Mouse (Mus musculus): ENCODE data around the gene Fxyd2. TPM values are rescaled to one million over a fixed set of nuclear protein-coding genes. Genes with fewer than 3 reads are reported as not detected.

The Fxyd2 gene
- polyA plus RNA-seq, 1 experiment from 2014 or later: 2,959 TPM

- no peak overlapping the region for H3K27ac ChIP-seq
- no peak for TF ChIP-seq CTCF (IDR thresholded peaks at IDR 0.05; ENCODE audit: low read depth)
- no peaks in the 10 kb centered on the region; the same call in 1 of the 2 replicates for H3K27me3 ChIP-seq (ENCODE audit: insufficient read depth, low read length)
- no peaks in the 10 kb centered on the region for H3K4me1 ChIP-seq (replicated peaks; ENCODE audit: insufficient read depth, low read length)
- no peak overlapping the region for H3K4me3 ChIP-seq (replicated peaks; ENCODE audit: low read depth, low read length)
- ATAC-seq (replicated peaks; ENCODE audit: low FRiP score, low read depth) (no peak), DNase-seq (ENCODE audit: low spot score) (no peak)
- no peak overlapping the region for H3K4me2 ChIP-seq (ENCODE audit: low read length)
- 74% methylated on average over 4 of the region's 4 CpGs for WGBS
- no peaks in the 10 kb centered on the region for H3K9me3 ChIP-seq (replicated peaks; ENCODE audit: low read length)
- no peak overlapping the region for H3K9ac ChIP-seq (ENCODE audit: low read depth, low read length)
- no peaks in the 10 kb centered on the region for H3K36me3 ChIP-seq (ENCODE audit: insufficient read depth, low read length)
Measured at GRCm38 (mm10) chr9:45439025-45439424, 39.6 kb downstream of the Fxyd2 start.

- no peak for DNase-seq (ENCODE audit: low spot score)
- H3K4me3 ChIP-seq (replicated peaks; ENCODE audit: low read depth, low read length): no peak overlapping the region
- H3K27ac ChIP-seq: no peak overlapping the region
- TF ChIP-seq CTCF (IDR thresholded peaks at IDR 0.05; ENCODE audit: low read depth): no peak
- 74% methylated on average over 16 of the region's 16 CpGs for WGBS
- no peaks in the 10 kb centered on the region for H3K36me3 ChIP-seq (ENCODE audit: insufficient read depth, low read length)
- no peak for ATAC-seq (replicated peaks; ENCODE audit: low FRiP score, low read depth)
- H3K4me2 ChIP-seq (ENCODE audit: low read length): no peak overlapping the region
- no peak overlapping the region for H3K9ac ChIP-seq (ENCODE audit: low read depth, low read length)
- H3K9me3 ChIP-seq (replicated peaks; ENCODE audit: low read length): no peaks in the 10 kb centered on the region
- H3K27me3 ChIP-seq (ENCODE audit: insufficient read depth, low read length): no peaks in the 10 kb centered on the region
- H3K4me1 ChIP-seq (replicated peaks; ENCODE audit: insufficient read depth, low read length): no peaks in the 10 kb centered on the region
Measured at GRCm38 (mm10) chr9:45440083-45440784, 40.8 kb downstream of the Fxyd2 start.

GRCm38 (mm10) chr9:45444251-45444798, 44.9 kb downstream of the Fxyd2 start:
- no peak for TF ChIP-seq CTCF (IDR thresholded peaks at IDR 0.05; ENCODE audit: low read depth)
- Histone ChIP-seq H3K9me3 (replicated peaks; ENCODE audit: low read length) (no peaks in the 10 kb centered on the region), H3K4me2 (ENCODE audit: low read length) (no peak overlapping the region), H3K4me1 (replicated peaks; ENCODE audit: insufficient read depth, low read length) (no peaks in the 10 kb centered on the region), H3K36me3 (ENCODE audit: insufficient read depth, low read length) (no peaks in the 10 kb centered on the region), H3K4me3 (replicated peaks; ENCODE audit: low read depth, low read length) (no peak overlapping the region), H3K27me3 (ENCODE audit: insufficient read depth, low read length) (no peaks in the 10 kb centered on the region), H3K27ac (no peak overlapping the region), H3K9ac (ENCODE audit: low read depth, low read length) (no peak overlapping the region)
- WGBS: 56% methylated on average over 5 of the region's 5 CpGs
- ATAC-seq (replicated peaks; ENCODE audit: low FRiP score, low read depth) (no peak), DNase-seq (ENCODE audit: low spot score) (no peak)

GRCm38 (mm10) chr9:45449658-45450057, 50.2 kb downstream of the Fxyd2 start:
- H3K36me3 ChIP-seq (ENCODE audit: insufficient read depth, low read length): no peaks in the 10 kb centered on the region
- H3K9me3 ChIP-seq (replicated peaks; ENCODE audit: low read length): no peaks in the 10 kb centered on the region
- H3K27me3 ChIP-seq (ENCODE audit: insufficient read depth, low read length): no peaks in the 10 kb centered on the region
- no peak for TF ChIP-seq CTCF (IDR thresholded peaks at IDR 0.05; ENCODE audit: low read depth)
- H3K4me3 ChIP-seq (replicated peaks; ENCODE audit: low read depth, low read length): no peak overlapping the region
- no peak overlapping the region for H3K4me2 ChIP-seq (ENCODE audit: low read length)
- 85% methylated on average over 4 of the region's 4 CpGs for WGBS
- H3K4me1 ChIP-seq (replicated peaks; ENCODE audit: insufficient read depth, low read length): no peaks in the 10 kb centered on the region
- no peak overlapping the region for H3K27ac ChIP-seq
- ATAC-seq (replicated peaks; ENCODE audit: low FRiP score, low read depth): no peak
- H3K9ac ChIP-seq (ENCODE audit: low read depth, low read length): no peak overlapping the region
- DNase-seq (ENCODE audit: low spot score): no peak

- DNase-seq (ENCODE audit: low spot score) (no peak), ATAC-seq (replicated peaks; ENCODE audit: low FRiP score, low read depth) (no peak)
- TF ChIP-seq CTCF (IDR thresholded peaks at IDR 0.05; ENCODE audit: low read depth): no peak
- H3K36me3 ChIP-seq (ENCODE audit: insufficient read depth, low read length): no peaks in the 10 kb centered on the region
- no peak overlapping the region for H3K4me2 ChIP-seq (ENCODE audit: low read length)
- no peaks in the 10 kb centered on the region for H3K9me3 ChIP-seq (replicated peaks; ENCODE audit: low read length)
- H3K9ac ChIP-seq (ENCODE audit: low read depth, low read length): no peak overlapping the region
- WGBS: 92% methylated on average over 4 of the region's 4 CpGs
- no peak overlapping the region for H3K27ac ChIP-seq
- no peak overlapping the region for H3K4me3 ChIP-seq (replicated peaks; ENCODE audit: low read depth, low read length)
- no peaks in the 10 kb centered on the region for H3K27me3 ChIP-seq (ENCODE audit: insufficient read depth, low read length)
- H3K4me1 ChIP-seq (replicated peaks; ENCODE audit: insufficient read depth, low read length): no peaks in the 10 kb centered on the region
Measured at GRCm38 (mm10) chr9:45451346-45451745, 51.9 kb downstream of the Fxyd2 start.

- no peak for ATAC-seq (replicated peaks; ENCODE audit: low FRiP score, low read depth)
- no peak overlapping the region for H3K4me3 ChIP-seq (replicated peaks; ENCODE audit: low read depth, low read length)
- no peaks in the 10 kb centered on the region for H3K36me3 ChIP-seq (ENCODE audit: insufficient read depth, low read length)
- no peak for DNase-seq (ENCODE audit: low spot score)
- WGBS: 84% methylated on average over 10 of the region's 10 CpGs
- H3K9ac ChIP-seq (ENCODE audit: low read depth, low read length): no peak overlapping the region
- TF ChIP-seq CTCF (IDR thresholded peaks at IDR 0.05; ENCODE audit: low read depth): no peak
- no peak overlapping the region for H3K27ac ChIP-seq
- H3K9me3 ChIP-seq (replicated peaks; ENCODE audit: low read length): no peaks in the 10 kb centered on the region
- no peaks in the 10 kb centered on the region for H3K27me3 ChIP-seq (ENCODE audit: insufficient read depth, low read length)
- no peaks in the 10 kb centered on the region for H3K4me1 ChIP-seq (replicated peaks; ENCODE audit: insufficient read depth, low read length)
- H3K4me2 ChIP-seq (ENCODE audit: low read length): no peak overlapping the region
Measured at GRCm38 (mm10) chr9:45454032-45454431, 54.6 kb downstream of the Fxyd2 start.

All from kidney, postnatal 0 days (tissue).